Mouse (Mus musculus) hindbrain, embryonic 14.5 days (tissue): Measurements from ENCODE around the gene Tm9sf1. TPM values are rescaled to one million over a fixed set of nuclear protein-coding genes. Genes with fewer than 3 reads are reported as not detected.
A peak's percentile ranks its signal among the peaks of the same experiment; 100 is the strongest.

Experiments used
- ATAC-seq: fragments of 200-750 bp; cut with Nextera tagmentation; 2 replicates; pipeline ENCODE4 v1.8.0; 2017; ENCODE audit warnings: moderate number of reproducible peaks, mild to moderate bottlenecking, moderate TSS enrichment, moderate library complexity; ENCODE audit not compliant: low FRiP score
- DNase-seq: peaks from one replicate; pipeline ENCODE4 v3.0.0-alpha.2; 2015; ENCODE audit warnings: low spot score
- H3K27ac ChIP-seq: fragments of 300-500 bp; sonication (generic); 2 replicates; pipeline ENCODE4 v1.5.1; 2014; ENCODE audit warnings: mild to moderate bottlenecking, moderate library complexity
- H3K27me3 ChIP-seq: fragments of 300-500 bp; sonication (generic); 2 replicates; pipeline ENCODE4 v1.6.1; 2014; ENCODE audit warnings: mild to moderate bottlenecking, low read length, mixed read lengths; ENCODE audit not compliant: control insufficient read depth, insufficient read depth
- H3K36me3 ChIP-seq: fragments of 300-500 bp; sonication (generic); replicated peaks from 2 replicates; pipeline ENCODE4 v1.6.1; 2014; ENCODE audit not compliant: control insufficient read depth, insufficient read depth
- H3K4me1 ChIP-seq: fragments of 300-500 bp; sonication (generic); replicated peaks from 2 replicates; pipeline ENCODE4 v1.6.1; 2014; ENCODE audit warnings: antibody characterized with exemption, low read length, mixed read lengths; ENCODE audit not compliant: control insufficient read depth, insufficient read depth
- H3K4me2 ChIP-seq: fragments of 300-500 bp; sonication (generic); replicated peaks from 2 replicates; pipeline ENCODE4 v1.6.1; 2014; ENCODE audit warnings: mild to moderate bottlenecking, moderate library complexity
- H3K4me3 ChIP-seq: fragments of 300-500 bp; sonication (generic); replicated peaks from 2 replicates; pipeline ENCODE4 v1.5.1; 2014; ENCODE audit warnings: mild to moderate bottlenecking, low read length
- H3K9ac ChIP-seq: fragments of 300-500 bp; sonication (generic); 2 replicates; pipeline ENCODE4 v1.6.1; 2014
- H3K9me3 ChIP-seq: fragments of 300-500 bp; sonication (generic); 2 replicates; pipeline ENCODE4 v1.6.1; 2016; ENCODE audit warnings: low read length; ENCODE audit not compliant: control insufficient read depth
- WGBS: fragments of 180-500 bp; shearing (Covaris S2); extraction: QIAGEN DNeasy Blood & Tissue Kit; methylation state at CpG from one replicate; pipeline ENCODE4 v1.1.7; 2014; 5-methylcytosine and 5-hydroxymethylcytosine counted together
- polyA plus RNA-seq: library from polyadenylated mRNA; unstranded; fragments of >200 nt; fragmentation: Nextera tagmentation; extraction: Ambion mirVana; gene quantifications from 2 replicates; pipeline ENCODE4 v1.2.1, GENCODE M21; 2014

Gene Tm9sf1
- 58.9 and 68.0 TPM in 2 replicates for polyA plus RNA-seq

- H3K4me3 ChIP-seq: peak within 1 kb of the TSS; percentile 85
- H3K9ac ChIP-seq: peak within 1 kb of the TSS; percentile 84
- H3K4me1 ChIP-seq: peaks cover 21% of the 10 kb centered on the region
- under 1% methylated on average over 89 of the region's 89 CpGs for WGBS
- no peaks in the 10 kb centered on the region for H3K9me3 ChIP-seq
- H3K4me2 ChIP-seq: peak within 1 kb of the TSS; percentile 80
- no peaks in the 10 kb centered on the region for H3K27me3 ChIP-seq
- ATAC-seq (peak; percentile 90), DNase-seq (peak; percentile 78)
- H3K27ac ChIP-seq: peak within 1 kb of the TSS; percentile 97
- peaks cover 22% of the 10 kb centered on the region for H3K36me3 ChIP-seq
Observed at GRCm38 (mm10) chr14:55643060-55643907, at the start of gene Tm9sf1. TSS of gene Tm9sf1 (minus strand) at chr14:55643806.

GRCm38 (mm10) chr14:55689433-55689832 is 45.8 kb upstream of the Tm9sf1 start:
- Histone ChIP-seq H3K4me3 (no peak overlapping the region), H3K9me3 (no peaks in the 10 kb centered on the region), H3K4me1 (no peaks in the 10 kb centered on the region), H3K27me3 (no peaks in the 10 kb centered on the region), H3K9ac (no peak overlapping the region), H3K27ac (no peak overlapping the region), H3K36me3 (no peaks in the 10 kb centered on the region), H3K4me2 (no peak overlapping the region)
- no peak for DNase-seq
- ATAC-seq: no peak
- WGBS: 83% methylated on average over 10 of the region's 10 CpGs

GRCm38 (mm10) chr14:55682118-55682493 is 38.5 kb upstream of the Tm9sf1 start:
- H3K27ac ChIP-seq: peak overlapping the region; percentile 68
- peak overlapping the region; percentile 46 for H3K9ac ChIP-seq
- H3K4me1 ChIP-seq: peaks cover 7% of the 10 kb centered on the region
- WGBS: 17% methylated on average over 3 of the region's 3 CpGs
- H3K4me3 ChIP-seq: peak overlapping the region; percentile 72
- no peaks in the 10 kb centered on the region for H3K27me3 ChIP-seq
- no peaks in the 10 kb centered on the region for H3K9me3 ChIP-seq
- ATAC-seq (peak; percentile 52; the same call in 1 of the 2 replicates), DNase-seq (no peak)
- peaks cover 31% of the 10 kb centered on the region for H3K36me3 ChIP-seq
- peak overlapping the region; percentile 92 for H3K4me2 ChIP-seq

GRCm38 (mm10) chr14:55681160-55682117 is 37.8 kb upstream of the Tm9sf1 start, which contains the start of gene Tinf2:
TSS of gene Tinf2 (minus strand) at chr14:55681820.
- H3K27me3 ChIP-seq: no peaks in the 10 kb centered on the region
- peak within 1 kb of the TSS; percentile 78 for H3K27ac ChIP-seq

GRCm38 (mm10) chr14:55677615-55678014 is 34.0 kb upstream of the Tm9sf1 start:
- no peak overlapping the region for H3K27ac ChIP-seq
- ATAC-seq (no peak), DNase-seq (no peak)
- no peak overlapping the region for H3K4me3 ChIP-seq
- peaks cover 12% of the 10 kb centered on the region for H3K4me1 ChIP-seq
- 84% methylated on average over 4 of the region's 4 CpGs for WGBS
- H3K4me2 ChIP-seq: no peak overlapping the region
- peaks cover 53% of the 10 kb centered on the region for H3K36me3 ChIP-seq
- H3K9ac ChIP-seq: no peak overlapping the region
- no peaks in the 10 kb centered on the region for H3K9me3 ChIP-seq
- H3K27me3 ChIP-seq: no peaks in the 10 kb centered on the region

More at GRCm38 (mm10) chr14:55681160-55682117, 37.8 kb upstream of the Tm9sf1 start, which contains the start of gene Tinf2:
- H3K4me2 ChIP-seq: peak within 1 kb of the TSS; percentile 92
- peak within 1 kb of the TSS; percentile 72 for H3K4me3 ChIP-seq
- peak; percentile 99 for ATAC-seq
- DNase-seq: peak; percentile 99
- H3K4me1 ChIP-seq: peaks cover 7% of the 10 kb centered on the region
- H3K9me3 ChIP-seq: no peaks in the 10 kb centered on the region
- peaks cover 38% of the 10 kb centered on the region for H3K36me3 ChIP-seq
- WGBS: under 1% methylated on average over 66 of the region's 66 CpGs
- peak within 1 kb of the TSS; percentile 71 for H3K9ac ChIP-seq

- H3K4me2 ChIP-seq: peak overlapping the region; percentile 71
- 86% methylated on average over 7 of the region's 7 CpGs for WGBS
- peak overlapping the region; percentile 75 for H3K9ac ChIP-seq
- H3K27me3 ChIP-seq: no peaks in the 10 kb centered on the region
- ATAC-seq (no peak), DNase-seq (no peak)
- H3K36me3 ChIP-seq: peaks cover 36% of the 10 kb centered on the region
- H3K9me3 ChIP-seq: no peaks in the 10 kb centered on the region
- peak overlapping the region; percentile 78 for H3K4me3 ChIP-seq
- H3K27ac ChIP-seq: 0 out of 2 replicates have a peak overlapping the region, but pooled peaks have one; percentile 92
- peaks cover 20% of the 10 kb centered on the region for H3K4me1 ChIP-seq
Observed at GRCm38 (mm10) chr14:55672741-55673060, 29.1 kb upstream of the Tm9sf1 start.

GRCm38 (mm10) chr14:55671833-55672740 is 28.5 kb upstream of the Tm9sf1 start, which contains the start of the genes Gmpr2 and Nedd8:
TSS of gene Gmpr2 (plus strand) at chr14:55671941.
TSS of gene Nedd8 (minus strand) at chr14:55672124.
- H3K27ac ChIP-seq: peak within 1 kb of the TSS; percentile 92
- no peaks in the 10 kb centered on the region for H3K9me3 ChIP-seq
- H3K4me2 ChIP-seq: peak within 1 kb of the TSS; percentile 71
- H3K4me1 ChIP-seq: peaks cover 20% of the 10 kb centered on the region
- 2% methylated on average over 38 of the region's 38 CpGs for WGBS
- H3K4me3 ChIP-seq: peak within 1 kb of the TSS; percentile 78
- H3K9ac ChIP-seq: peak within 1 kb of the TSS; percentile 75
- DNase-seq (peak; percentile 91), ATAC-seq (peak; percentile 98)
- H3K36me3 ChIP-seq: peaks cover 30% of the 10 kb centered on the region
- H3K27me3 ChIP-seq: no peaks in the 10 kb centered on the region

- Histone ChIP-seq H3K4me2 (peak overlapping the region; percentile 71), H3K27ac (peak overlapping the region; percentile 92), H3K4me3 (peak overlapping the region; percentile 78), H3K27me3 (no peaks in the 10 kb centered on the region), H3K9ac (peak overlapping the region; percentile 75), H3K4me1 (peaks cover 20% of the 10 kb centered on the region), H3K36me3 (peaks cover 27% of the 10 kb centered on the region), H3K9me3 (no peaks in the 10 kb centered on the region)
- ATAC-seq: peak; percentile 65
- WGBS: under 1% methylated on average over 12 of the region's 12 CpGs
- DNase-seq: no peak
Observed at GRCm38 (mm10) chr14:55671486-55671832, 27.9 kb upstream of the Tm9sf1 start.
